Mouse (Mus musculus): ENCODE data around the gene Dennd2d. TPM values are rescaled to one million over a fixed set of nuclear protein-coding genes. Genes with fewer than 3 reads are reported as not detected.

Dennd2d gene
- 119 TPM for total RNA-seq (2023)

GRCm38 (mm10) chr3:106482281-106483081 lies at the start of gene Dennd2d:
Gene Dennd2d (plus strand): TSS chr3:106482405.

GRCm38 (mm10) chr3:106547171-106547923 lies 65.1 kb downstream of the Dennd2d start, which contains the start of the genes Dram2 and Cept1:
Gene Dram2 (plus strand): TSS chr3:106547798.
Gene Cept1 (minus strand): TSS chr3:106547802.

Other genes starting within 250 kb of the Dennd2d start
- 0.92 TPM for gene Chil6, start 76.2 kb upstream of the Dennd2d start, total RNA-seq (2023)
- gene Dram2, start 65.4 kb downstream of the Dennd2d start, total RNA-seq (2023), result 33.0 TPM
- 48.3 TPM for gene Cept1, start 65.4 kb downstream of the Dennd2d start, total RNA-seq (2023)
- 44.1 TPM for gene Lrif1, start 202.6 kb downstream of the Dennd2d start, total RNA-seq (2023)